Mouse (Mus musculus) adrenal gland, postnatal 36 days (tissue): ENCODE measurements at regions not wholly inside any gene's neighbourhood (a gene's known extent, or its start where the extent isn't known, plus 50 kb on each side); places are given as distances from the start of the nearest gene placed in this dataset.
A peak's percentile ranks its signal among the peaks of the same experiment; 100 is the strongest.
"Not testable (repeated sequence)": the region's sequence is repeated elsewhere in the genome, so short reads cannot be mapped to it uniquely, and the experiment has no call there.

ENCODE experiments used
- DNase-seq, 2 experiments: peaks; one replicate each; pipeline ENCODE4 v3.0.0; 2021; ENCODE audit warnings: mixed read lengths in 1 of 2

DNA sequence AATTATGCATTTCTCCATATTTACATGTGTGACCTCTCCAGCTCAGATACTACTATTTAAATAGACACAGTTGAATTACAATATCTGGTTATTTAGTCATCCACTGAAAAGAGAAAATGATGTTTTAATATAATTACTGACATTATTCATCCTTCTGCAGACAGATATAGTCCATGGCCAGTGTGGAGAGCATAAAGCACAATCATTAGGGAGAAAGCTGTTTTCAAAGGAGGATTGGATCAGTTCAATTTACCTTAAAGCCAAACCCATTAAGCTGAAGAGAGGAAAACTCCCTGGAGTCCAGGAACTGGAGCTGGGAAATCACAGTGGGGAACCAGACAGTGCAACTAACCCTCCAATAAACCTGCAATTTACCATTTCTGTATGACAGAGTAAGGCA lies 339.8 kb upstream of the Rgs17 start:
- no peak for DNase-seq

DNA sequence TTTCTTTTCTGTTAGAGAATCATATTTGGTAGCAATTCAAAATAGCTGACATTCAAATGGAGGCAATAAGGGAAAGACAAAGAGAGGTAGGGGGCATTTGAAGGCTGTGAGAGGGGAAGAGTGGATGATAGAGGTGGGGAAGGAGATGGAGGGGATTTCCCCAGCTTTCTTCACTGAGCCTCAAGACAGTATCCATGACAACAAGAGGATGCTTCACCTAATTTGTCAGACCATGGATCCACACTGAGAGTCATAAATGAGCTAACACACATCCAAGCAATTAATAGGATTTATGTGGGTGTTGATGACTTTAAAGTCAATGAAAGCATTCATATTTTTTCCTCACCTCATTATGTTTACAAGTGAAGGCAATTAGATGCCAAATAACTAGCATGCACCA lies 343.5 kb upstream of the Rgs17 start:
- no peak for DNase-seq

DNA sequence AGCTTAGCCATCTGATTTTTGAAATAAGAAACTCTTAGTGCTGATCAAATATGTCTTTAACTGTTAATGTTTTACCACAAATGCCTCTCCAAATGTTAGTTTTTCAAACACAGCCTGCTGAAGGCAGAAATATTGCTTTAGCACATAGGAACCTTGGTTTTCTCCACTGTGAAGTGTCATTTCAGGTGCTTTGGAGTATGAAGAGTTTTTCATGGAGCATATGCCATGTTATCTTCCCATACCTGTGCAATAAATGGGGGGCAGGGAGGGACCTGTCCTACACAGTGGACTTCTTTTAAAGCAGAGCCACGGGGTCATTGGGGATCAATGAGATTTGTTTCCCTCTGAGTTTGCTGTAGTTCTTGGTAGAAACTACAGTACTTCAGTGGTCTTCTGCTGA lies 369.2 kb upstream of the Rgs17 start:
- no peak for DNase-seq

DNA sequence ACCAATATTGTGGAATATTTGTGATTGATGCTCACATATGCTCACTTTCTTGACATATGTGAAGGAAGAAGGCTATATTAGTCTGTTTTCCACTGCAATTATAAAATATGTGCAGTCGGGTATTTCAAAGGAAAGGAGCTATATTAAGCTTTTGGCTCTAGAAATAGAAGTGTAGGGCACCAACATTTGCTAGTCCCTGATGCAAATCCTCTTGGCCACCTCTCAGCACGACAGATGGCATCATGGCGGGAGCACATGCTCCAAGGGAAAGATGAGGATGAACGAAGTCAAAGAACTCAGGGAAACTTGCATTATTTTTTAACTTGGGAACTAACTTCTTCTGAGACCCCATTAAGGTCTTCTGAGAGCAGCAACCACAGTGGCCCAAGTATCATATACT lies 374.4 kb upstream of the Rgs17 start:
- no peak for DNase-seq

DNA sequence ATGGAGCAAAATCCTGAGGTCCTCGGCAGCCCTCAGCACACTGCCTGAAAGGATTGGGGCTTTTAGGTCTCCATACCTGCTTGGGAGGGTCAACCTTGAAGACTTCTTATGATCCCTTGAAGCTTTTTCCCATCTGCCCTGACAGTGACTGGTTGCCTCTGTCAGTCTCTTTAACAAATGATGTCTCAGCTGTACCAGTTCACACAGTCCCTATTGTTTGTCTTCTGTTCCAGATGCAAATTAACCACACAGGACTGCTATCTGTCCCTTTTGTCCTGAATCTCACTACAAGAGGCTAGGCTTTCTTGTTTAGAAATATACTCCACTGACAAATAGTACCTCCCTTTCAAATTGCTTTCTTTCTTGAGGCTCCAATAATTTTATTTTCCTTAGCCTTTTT lies 375.6 kb upstream of the Rgs17 start:
- no peak for DNase-seq

DNA sequence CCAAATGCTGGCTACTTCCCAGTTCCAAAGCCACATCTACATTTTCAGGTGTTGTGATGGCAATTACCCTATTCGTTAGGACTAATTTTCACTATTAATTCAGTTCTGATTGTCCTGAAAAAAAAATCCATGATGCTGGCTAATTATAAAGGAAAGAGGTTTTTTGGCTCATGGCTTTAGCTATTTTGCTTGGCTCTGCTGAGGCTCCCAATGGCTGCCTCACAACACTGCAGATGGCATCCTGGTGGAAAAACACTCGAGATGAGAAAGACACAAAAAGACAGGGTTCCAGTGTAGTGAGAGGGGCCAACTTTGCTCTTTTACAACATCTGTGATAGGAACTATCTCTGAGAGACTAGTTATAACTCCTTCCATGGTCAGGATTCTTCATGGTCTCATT lies 376.5 kb upstream of the Rgs17 start:
- no peak for DNase-seq

DNA sequence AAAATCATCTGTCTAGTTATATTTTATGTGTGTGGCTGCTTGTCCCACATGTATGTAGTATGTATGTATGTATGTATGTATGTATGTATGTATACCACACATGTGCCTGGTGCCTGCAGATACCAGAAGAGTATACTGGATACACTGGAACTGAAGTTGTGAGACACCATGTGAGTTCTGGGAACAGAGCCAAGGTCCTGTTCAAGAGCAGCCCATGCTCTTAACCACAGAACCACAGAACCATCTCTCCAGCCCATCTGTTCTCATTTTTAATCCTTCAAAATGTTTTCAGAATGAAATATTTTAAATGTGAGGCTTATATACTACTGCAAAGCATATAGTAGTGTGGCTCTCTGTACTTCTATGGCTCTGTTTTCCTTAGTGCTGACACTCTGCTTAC lies 379.3 kb upstream of the Rgs17 start:
- peak in 1 of 2 experiments; percentile 3 for DNase-seq

DNA sequence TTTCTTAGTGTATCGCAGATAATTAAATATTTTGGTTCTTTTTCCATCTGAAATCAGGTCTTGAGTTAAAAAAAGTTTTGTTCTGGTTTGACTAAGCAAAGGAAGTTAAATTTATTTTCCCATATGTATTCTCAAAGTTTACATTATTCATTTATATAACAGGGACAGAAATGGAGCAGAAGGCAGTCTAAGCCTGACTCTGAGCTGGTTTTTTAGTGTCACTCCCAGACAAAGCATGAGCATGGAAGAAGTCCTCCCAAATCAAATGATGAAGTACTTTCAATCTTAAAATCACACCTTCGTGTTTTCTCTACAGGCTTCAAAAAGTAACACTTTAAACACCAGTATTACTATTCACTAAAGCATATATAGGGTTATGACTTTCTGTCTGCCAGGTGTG lies 387.2 kb upstream of the Rgs17 start:
- no peak for DNase-seq

DNA sequence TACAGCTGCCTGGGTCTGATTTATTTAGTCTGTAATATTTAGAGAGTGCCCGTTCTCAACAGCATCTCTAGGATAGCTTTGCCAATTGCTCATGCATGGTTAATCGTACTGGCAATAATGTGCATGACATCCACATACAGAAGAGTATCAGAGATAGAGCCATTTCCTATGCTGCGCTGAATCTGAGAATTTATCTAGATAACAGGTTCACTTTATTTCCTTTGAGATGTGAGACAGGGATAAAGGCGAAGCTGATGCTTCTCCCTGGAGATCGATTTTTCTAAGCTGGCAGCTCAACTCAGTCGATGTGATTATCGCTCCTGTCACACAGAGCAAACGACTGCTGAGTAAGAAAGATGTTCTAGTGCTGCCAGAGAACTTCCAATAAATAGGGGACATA lies 416.7 kb upstream of the Oprm1 start:
- no peak for DNase-seq

DNA sequence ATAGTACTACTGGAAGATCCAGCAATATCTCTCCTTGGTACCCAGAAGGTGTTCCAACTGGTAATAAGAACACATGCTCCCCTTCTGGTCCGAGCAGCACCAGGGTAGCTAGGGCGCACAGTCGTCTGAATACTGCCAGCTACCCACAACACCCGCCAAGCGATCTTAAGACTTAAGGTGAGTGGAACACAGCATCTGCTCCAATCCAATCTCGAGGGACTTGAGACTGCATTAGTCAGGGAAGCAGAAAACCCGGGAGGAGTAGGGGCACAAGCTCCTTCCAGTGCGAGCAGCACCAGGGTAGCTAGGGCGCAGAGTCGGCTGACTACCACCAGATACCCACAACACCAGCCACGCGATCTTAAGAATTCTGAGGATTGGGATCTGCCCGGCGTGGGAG lies 409.1 kb upstream of the Oprm1 start:
- DNase-seq = not testable (repeated sequence)

DNA sequence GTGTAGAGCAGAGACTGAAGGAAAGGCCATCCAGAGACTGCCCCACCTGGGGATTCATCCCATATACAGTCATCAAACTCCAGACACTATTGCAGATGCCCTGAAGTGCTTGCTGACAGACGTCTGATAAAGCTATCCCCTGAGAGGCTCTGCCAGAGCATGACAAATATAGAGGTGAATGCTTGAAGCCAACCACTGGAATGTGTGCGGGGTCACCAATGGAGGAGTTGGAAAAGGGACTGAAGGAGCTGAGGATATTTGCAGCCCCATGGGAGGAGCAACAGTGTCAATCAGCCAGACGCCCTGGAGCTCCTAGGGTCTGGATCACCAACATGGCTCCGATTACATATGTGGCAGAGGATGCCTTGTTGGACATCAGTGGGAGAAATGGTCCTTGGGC lies 392.1 kb upstream of the Oprm1 start:
- no peak for DNase-seq

DNA sequence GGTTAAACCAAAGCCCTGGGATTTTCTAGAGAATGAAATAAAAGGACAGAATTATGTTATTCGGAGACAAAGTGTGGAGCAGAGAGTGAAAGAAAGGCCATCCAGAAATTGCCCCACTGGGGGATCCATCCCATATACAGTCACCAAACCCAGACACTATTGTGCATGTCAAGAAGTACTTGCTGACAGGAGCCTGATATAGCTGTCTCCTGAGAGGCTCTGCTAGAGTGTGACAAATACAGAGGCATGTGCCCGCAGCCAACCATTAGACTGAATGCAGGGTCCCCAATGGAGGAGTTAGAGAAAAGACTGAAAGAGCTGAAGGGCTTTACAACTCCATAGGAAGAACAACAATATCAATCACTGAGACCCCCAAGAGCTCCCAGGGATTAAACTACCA lies 386.6 kb upstream of the Oprm1 start:
- no peak for DNase-seq

DNA sequence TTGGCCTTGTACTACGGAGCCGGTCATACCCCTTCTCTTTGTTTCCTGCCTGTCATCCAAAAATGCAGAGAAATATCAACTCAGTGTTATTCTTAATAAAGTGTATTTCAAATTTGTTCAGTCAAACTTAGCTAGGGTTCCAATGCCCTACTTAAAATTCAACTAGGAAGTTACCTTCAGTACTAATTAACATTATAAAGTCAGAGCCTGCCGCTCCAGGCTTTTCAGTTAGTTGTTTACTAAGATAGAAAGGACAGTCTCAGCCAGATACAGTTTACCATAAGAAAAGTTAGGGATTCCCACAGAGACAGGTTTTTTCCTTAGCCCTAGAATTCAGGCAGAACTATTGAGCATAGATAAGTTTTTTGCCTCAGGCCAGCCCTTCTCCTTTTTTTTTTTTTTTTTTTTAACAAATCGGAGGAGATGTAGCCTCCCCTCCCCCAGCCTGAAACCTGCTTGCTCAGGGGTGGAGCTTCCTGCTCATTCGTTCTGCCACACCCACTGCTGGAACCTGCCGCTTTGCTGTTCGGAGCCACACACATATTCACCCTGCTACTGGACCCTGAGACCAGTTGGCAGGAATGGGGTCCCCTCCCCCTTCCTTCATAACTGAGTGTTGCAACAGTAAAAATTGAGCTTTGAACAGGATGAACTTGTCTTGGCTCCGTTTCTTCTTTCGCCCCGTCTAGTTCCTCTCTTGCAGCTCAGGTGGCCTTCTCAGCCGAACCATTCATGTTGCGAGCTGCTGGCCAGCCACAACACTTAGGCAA lies 340.8 kb upstream of the Oprm1 start:
- not testable (repeated sequence) for DNase-seq

DNA sequence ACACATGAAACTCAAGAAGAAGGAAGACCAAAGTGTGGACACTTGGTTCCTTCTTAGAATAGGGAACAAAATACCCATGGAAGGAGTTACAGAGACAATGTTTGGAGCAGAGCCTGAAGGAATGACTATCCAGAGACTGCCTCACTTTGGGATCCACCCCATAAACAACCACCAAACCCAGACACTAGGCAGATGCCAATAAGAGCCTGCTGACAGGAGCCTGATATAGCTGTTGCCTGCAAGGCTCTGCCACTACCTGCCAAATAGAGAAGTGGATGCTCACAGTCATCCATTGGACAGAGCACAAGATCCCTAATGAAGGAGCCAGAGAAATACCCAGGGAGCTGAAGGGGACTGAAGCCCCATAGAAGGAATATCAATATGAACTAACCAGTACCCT lies 340.1 kb upstream of the Oprm1 start:
- not testable (repeated sequence) for DNase-seq

DNA sequence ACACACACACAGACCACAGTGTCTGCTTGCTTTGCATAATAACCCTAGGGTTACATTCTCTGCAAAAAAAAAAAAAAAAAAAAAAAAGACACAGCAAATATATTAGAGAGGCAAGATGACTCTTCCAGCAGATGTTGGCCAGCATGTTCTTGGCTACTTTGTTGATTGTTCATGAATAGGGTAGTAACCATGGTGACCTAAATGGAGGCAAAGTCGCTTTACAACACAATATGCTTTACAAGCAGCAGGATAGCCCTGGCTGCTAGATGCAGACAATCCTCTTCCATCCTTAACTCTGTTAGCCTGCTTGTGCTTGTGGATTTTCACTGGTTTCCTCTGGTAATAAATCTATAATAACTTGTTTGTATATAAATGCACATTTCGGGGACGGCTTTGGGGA lies 292.5 kb upstream of the Oprm1 start:
- DNase-seq = no peak

DNA sequence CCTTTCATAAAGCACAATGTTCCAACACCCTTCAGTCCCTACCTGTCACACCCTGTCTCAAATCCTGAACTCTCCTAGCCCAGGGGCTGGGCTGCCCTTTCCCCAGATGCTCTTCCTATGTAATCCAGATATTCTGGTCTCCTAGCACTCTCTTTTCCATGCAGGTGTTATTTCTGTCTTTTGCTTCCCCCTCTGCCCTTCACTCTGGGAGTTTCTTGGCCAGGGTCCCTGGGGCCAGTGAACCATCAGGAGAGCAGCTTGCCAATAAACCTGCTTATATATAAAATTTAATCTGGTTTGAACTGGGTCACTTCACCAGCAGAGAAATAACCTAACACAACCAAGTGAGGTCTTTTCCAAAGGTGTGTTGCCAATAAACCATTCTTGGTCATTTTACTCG lies 278.0 kb upstream of the Oprm1 start:
- DNase-seq = no peak

DNA sequence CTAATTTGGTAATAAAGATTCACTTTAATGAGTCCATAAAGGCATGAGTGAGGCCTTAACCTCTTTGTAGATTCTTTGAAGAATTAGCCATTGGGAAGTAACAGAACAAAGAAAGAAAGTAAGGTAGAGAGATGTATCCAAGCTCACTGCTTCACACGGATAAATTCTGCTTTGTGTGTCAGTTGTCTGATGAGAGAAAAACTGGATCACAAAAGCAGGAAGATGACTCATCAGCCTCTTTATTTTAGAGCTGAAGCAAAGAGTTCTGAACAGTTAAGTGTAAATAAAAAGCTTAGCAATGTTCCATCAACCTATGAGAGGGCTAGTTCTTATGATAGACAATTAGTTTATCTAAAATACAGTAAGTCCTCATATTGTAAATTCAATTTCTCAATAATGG lies 269.7 kb upstream of the Oprm1 start:
- DNase-seq = no peak

DNA sequence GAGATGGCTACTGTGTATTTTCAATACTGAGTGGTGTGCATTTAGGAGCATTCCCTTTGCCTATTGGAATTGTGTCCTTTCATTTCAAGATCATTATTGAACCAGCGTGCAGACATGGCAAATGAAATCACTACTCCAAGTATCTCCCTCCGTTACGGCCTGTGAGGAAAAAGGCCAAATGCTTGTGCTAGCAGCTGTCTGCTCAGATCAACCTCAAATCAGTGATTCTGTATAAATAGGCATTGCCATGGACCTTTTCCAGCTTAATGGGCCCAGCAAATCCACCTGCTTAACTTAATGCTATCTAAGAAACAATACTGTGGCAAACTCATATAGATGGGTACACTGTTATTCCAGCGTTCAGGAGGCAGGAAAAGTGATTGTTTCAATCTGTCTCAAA lies 265.6 kb upstream of the Oprm1 start:
- DNase-seq = no peak

DNA sequence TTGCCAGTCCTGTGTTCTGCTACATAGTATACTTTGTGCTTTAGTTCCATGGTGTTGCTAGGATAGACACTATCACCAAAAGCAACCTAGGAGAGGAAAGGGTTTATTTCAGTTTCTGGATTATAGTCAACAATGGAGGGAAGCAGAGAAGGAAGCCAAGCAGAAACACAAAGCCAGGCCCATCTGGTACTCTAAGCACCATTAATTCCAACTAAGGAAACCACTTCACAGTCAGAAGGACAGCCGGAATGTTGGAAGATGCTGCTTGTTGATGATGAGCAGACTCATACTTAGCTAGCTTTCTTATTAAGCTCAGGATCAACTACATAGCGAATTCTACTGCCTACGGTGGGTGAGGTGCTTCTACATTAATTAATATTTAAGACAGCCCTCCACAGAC lies 263.2 kb upstream of the Oprm1 start:
- no peak for DNase-seq

DNA sequence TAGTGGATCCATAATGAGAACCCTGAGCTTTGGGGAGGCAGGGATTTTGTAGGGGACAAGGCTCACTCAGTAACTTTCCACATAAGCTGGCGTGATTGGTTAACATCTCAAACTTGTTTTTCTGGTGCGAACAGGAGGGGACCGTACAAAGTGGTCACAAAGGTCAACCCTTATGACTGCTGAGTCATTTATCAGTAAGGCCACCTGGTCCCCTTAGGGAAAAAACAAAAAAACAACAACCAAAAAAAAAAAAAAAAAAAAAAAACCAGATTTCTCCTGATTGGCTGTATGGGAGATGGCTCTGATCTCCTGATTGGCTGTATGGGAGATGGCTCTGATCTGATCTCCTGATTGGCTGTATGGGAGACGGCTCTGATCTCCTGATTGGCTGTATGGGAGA lies 244.0 kb upstream of the Oprm1 start:
- DNase-seq = no peak

DNA sequence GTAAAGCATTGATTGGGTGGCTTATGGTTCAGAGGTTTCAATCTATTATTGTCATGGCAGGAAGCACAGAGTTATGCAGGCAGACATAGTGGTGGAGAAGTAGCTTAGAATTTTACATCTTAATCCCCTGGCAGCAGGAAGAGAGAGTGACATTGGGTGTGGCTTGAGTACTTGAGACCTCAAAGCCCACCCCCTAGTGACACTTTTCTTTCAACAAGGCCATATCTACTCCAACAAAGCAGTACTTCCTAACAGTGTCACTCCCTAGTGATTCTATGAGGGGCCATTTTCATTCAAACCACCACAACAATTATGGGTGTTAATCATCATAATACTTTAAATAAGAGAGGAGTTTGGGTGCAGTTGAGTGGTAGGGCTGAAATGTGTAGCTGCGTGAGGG lies 195.8 kb upstream of the Oprm1 start:
- DNase-seq = no peak

DNA sequence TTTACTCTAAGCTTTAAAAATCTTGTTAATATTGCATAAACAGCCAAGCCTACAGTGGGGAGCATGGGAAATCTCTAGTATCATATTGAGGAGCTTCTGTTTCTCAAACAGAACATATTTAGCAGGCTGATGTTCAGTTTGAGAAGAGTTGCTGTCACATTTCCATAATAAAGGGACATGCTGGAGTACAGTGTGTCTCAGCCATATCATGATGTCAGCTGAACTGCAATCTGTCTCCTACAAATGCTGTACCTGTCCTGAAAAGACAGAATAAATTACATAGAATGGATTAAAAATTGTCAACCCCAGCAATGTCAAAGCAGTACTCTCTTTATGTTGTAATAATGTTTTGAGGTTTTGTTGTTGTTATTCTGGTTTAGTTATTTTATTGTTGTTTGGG lies 179.7 kb upstream of the Oprm1 start:
- DNase-seq = no peak

DNA sequence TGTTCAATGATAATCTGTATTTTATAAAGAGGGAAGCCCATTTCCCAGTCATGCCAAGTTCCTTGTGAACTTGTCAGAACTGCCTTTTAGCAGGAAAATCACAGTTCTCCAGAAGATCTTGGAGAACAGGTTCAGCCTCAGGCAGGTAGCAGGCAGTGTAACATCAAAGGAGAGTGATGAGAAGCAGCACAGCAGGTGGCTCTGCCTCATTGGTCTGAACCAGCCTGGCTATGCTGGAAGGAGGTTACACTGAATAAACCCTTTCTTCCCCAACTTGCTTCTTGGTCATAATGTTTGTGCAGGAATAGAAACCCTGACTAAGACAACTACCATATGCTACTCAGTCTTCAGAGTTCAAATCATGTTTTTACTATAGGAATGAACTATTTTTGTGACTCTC lies 172.5 kb upstream of the Oprm1 start:
- not testable (repeated sequence) for DNase-seq

DNA sequence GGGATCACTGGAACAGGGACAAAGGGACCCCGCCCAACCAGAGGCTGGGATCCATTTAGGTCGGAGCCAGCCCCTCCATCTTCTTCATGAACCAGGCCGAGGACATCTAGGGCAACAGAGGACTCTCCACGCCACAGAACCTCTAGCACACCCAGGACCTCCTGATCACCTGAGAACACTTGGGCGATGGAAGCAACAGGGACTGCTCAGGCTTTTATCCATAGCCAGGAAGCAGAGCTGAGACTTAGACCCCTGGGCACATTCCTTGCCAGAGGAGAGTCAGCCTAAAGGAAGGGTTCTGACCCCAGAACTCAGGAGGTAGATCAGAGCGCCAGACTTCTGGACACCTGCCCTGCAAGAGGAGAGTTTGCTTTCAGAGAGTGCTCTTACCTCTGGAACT lies 168.1 kb upstream of the Oprm1 start:
- no peak for DNase-seq

DNA sequence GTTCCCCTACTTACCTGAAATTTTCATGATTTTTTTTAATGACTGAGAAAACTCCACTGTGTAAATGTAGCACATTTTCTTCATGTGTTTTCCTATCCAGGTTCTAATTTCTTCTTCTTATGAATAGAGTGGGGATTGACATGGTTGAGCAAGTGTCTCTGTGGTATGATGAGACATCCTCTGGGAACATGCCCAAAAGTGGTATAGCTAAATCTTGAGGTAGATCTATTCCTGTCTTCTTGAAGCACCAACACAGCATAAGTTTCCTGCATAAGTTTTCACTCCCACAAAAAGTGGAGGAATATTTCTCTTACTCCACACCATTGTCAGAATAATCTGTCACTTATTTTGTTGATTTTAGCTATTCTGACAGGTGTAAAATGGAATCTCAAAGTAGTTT lies 161.1 kb upstream of the Oprm1 start:
- DNase-seq = no peak
